Mouse (Mus musculus) kidney, adult 2 months (tissue): ENCODE measurements around the gene Zswim4. TPM values are rescaled to one million over a fixed set of nuclear protein-coding genes. Genes with fewer than 3 reads are reported as not detected.

Experiments used
- DNase-seq: peaks from one replicate; pipeline ENCODE4 v3.0.0; 2021
- H3K27ac ChIP-seq: fragments of 200-500 bp; 2 replicates; pipeline ENCODE4 v1.5.1; 2012; ENCODE audit warnings: low read depth, low read length, control low read depth, inconsistent platforms; ENCODE audit not compliant: insufficient read depth
- H3K27me3 ChIP-seq: fragments of 200-500 bp; replicated peaks from 2 replicates; pipeline ENCODE4 v1.6.1; 2012; ENCODE audit warnings: mild to moderate bottlenecking, moderate library complexity, low read length, inconsistent platforms; ENCODE audit not compliant: control insufficient read depth, insufficient read depth
- H3K36me3 ChIP-seq: fragments of 200-500 bp; 2 replicates; pipeline ENCODE4 v1.6.1; 2012; ENCODE audit warnings: mild to moderate bottlenecking, moderate library complexity, low read length, inconsistent platforms; ENCODE audit not compliant: control insufficient read depth, insufficient read depth
- H3K4me1 ChIP-seq: fragments of 200-500 bp; 2 replicates; pipeline ENCODE4 v1.6.1; 2011; ENCODE audit warnings: low read length; ENCODE audit not compliant: control insufficient read depth, insufficient read depth
- H3K4me3 ChIP-seq: fragments of 200-500 bp; 2 replicates; pipeline ENCODE4 v1.5.1; 2011; ENCODE audit warnings: mild to moderate bottlenecking, low read depth, low read length, control low read depth; ENCODE audit not compliant: insufficient read depth
- CTCF ChIP-seq: fragments of 200-500 bp; conservative IDR thresholded peaks from 2 replicates; pipeline ENCODE4 v1.5.1; 2011; ENCODE audit warnings: low read depth, mild to moderate bottlenecking, control low read depth, low read length, moderate library complexity, mixed read lengths; ENCODE audit not compliant: insufficient read depth, insufficient read length
- POLR2A ChIP-seq: fragments of 200-500 bp; IDR thresholded peaks from one replicate; pipeline ENCODE4 v1.6.1; 2011; ENCODE audit warnings: low read depth, low read length, control low read depth
- WGBS: fragments of 180-500 bp; shearing (Covaris S2); methylation state at CpG from one replicate; pipeline ENCODE4 v1.1.7; 2018; 5-methylcytosine and 5-hydroxymethylcytosine counted together
- polyA plus RNA-seq: library from polyadenylated mRNA; depleted of rRNA; stranded (reverse); fragments of >200 nt; gene quantifications from 2 replicates; pipeline ENCODE4 v1.2.3, GENCODE M21; 2012

The Zswim4 gene
- polyA plus RNA-seq, 1 experiment = 9.2 TPM

DNA sequence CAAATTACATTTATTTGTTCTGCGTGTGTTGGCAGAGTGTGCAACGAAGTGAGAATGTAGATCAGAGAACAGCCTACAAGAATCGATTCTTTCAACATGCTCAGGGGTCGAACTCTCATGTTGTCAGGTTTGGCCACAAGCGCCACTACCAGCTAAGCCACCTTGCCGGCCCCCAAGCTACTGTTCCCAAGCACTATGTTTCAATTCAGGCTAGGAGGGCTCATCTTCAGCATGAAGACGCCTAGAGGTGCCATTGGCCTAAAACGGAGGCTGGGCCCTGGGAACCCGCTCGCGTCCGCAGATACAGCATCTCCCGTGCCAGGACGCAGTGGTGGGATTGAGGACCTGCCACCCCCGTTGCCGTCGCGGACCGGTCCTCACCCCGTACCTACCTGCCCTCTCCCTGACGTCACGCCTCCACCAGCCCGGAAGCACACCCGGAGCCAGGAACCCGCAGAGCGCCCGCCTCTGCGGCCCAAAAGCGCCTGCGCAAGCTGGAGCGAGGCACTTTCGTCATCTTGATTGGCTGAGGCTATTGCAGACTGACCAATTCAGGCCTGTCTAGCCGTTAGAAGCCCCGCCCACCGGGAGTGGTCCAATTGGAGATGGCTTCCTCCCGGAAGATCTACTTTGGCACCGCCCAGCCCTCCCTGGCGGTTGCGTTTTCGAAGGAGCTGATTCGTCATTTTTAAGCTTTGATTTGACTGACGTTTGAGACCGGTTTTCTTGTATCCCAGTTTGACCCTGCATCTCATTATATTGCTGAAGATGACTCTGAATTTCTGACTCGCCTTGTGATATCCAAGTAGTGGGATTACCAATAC, 33.3 kb upstream of the Zswim4 start, which contains the start of gene Ccdc130:
Gene Ccdc130 (minus strand): TSS at position 431 of the 824 bp plus-strand sequence.
- no peaks in the 10 kb centered on the region for H3K36me3 ChIP-seq
- peak within 1 kb of the TSS; percentile 82 for H3K27ac ChIP-seq
- peaks cover 3% of the 10 kb centered on the region; the same call in 1 of the 2 replicates for H3K4me1 ChIP-seq
- peak within 1 kb of the TSS; percentile 100 for H3K4me3 ChIP-seq
- DNase-seq = peak; percentile 100
- under 1% methylated on average over 44 of the region's 44 CpGs for WGBS
- TF ChIP-seq POLR2A (peak; percentile 83), CTCF (no peak)
- H3K27me3 ChIP-seq = no peaks in the 10 kb centered on the region

DNA sequence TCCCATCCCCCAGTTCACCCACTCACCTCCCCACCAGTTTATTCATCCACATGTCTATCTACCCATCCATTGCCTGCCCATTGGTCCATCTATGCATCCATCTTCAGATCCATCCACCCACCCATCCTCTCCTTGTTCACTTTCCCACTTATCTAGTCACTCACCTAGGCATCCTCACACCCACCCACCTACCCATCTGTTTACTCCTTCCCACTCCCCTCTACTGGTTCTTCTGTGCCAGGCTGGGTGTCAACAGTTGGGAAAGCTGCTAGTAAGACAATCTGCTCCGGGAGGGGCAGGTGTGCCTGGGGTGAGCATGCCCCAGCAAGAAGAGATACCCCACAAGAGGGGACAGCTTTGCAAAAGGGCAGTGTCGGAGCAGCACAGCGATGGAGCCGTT, 24.2 kb upstream of the Zswim4 start:
- Histone ChIP-seq H3K4me3 (no peak overlapping the region), H3K27ac (no peak overlapping the region), H3K36me3 (no peaks in the 10 kb centered on the region), H3K27me3 (no peaks in the 10 kb centered on the region), H3K4me1 (peaks cover 3% of the 10 kb centered on the region)
- TF ChIP-seq POLR2A = no peak
- TF ChIP-seq CTCF = no peak
- 95% methylated on average over 4 of the region's 4 CpGs for WGBS
- no peak for DNase-seq

GRCm38 (mm10) chr8:84256822-84257610, 20.2 kb upstream of the Zswim4 start, which contains the start of gene Mri1:
Gene Mri1 (minus strand): TSS chr8:84257326.
- no peak for TF ChIP-seq CTCF
- TF ChIP-seq POLR2A = peak; percentile 50
- WGBS = under 1% methylated on average over 64 of the region's 64 CpGs
- Histone ChIP-seq H3K36me3 (no peaks in the 10 kb centered on the region), H3K27me3 (no peaks in the 10 kb centered on the region), H3K4me1 (peaks cover 6% of the 10 kb centered on the region), H3K27ac (peak within 1 kb of the TSS; percentile 51), H3K4me3 (peak within 1 kb of the TSS; percentile 82)
- peak; percentile 91 for DNase-seq

DNA sequence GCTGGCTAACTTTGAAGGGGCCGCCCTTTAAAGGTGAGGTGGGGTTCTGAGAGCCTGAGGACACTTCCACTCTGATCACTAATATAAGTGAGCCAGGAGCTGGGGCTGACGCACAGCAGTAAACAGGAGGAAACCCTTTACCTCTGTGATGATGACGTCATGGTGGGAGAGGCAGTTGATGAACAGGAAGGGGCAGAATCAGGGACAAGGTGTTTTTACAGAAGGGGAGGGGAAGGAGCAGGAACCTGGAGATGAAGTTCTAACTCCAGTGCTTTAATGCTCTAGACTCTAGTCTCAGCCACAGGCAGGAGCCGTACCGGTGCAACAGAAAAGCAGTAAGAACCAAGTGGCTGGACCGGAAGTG, 19.6 kb upstream of the Zswim4 start:
- DNase-seq = peak; percentile 46
- H3K27me3 ChIP-seq = no peaks in the 10 kb centered on the region
- H3K4me1 ChIP-seq = peaks cover 6% of the 10 kb centered on the region
- no peaks in the 10 kb centered on the region for H3K36me3 ChIP-seq
- peak overlapping the region; percentile 82 for H3K4me3 ChIP-seq
- peak overlapping the region; percentile 51; the same call in 1 of the 2 replicates for H3K27ac ChIP-seq
- no peak for TF ChIP-seq CTCF
- TF ChIP-seq POLR2A = no peak
- 11% methylated on average over 6 of the region's 6 CpGs for WGBS

GRCm38 (mm10) chr8:84255858-84256257, 19.0 kb upstream of the Zswim4 start:
- Histone ChIP-seq H3K36me3 (no peaks in the 10 kb centered on the region), H3K4me3 (peak overlapping the region; percentile 82), H3K27me3 (no peaks in the 10 kb centered on the region), H3K4me1 (peaks cover 6% of the 10 kb centered on the region), H3K27ac (no peak overlapping the region)
- WGBS = 88% methylated on average over 3 of the region's 3 CpGs
- TF ChIP-seq CTCF = no peak
- no peak for TF ChIP-seq POLR2A
- no peak for DNase-seq

DNA sequence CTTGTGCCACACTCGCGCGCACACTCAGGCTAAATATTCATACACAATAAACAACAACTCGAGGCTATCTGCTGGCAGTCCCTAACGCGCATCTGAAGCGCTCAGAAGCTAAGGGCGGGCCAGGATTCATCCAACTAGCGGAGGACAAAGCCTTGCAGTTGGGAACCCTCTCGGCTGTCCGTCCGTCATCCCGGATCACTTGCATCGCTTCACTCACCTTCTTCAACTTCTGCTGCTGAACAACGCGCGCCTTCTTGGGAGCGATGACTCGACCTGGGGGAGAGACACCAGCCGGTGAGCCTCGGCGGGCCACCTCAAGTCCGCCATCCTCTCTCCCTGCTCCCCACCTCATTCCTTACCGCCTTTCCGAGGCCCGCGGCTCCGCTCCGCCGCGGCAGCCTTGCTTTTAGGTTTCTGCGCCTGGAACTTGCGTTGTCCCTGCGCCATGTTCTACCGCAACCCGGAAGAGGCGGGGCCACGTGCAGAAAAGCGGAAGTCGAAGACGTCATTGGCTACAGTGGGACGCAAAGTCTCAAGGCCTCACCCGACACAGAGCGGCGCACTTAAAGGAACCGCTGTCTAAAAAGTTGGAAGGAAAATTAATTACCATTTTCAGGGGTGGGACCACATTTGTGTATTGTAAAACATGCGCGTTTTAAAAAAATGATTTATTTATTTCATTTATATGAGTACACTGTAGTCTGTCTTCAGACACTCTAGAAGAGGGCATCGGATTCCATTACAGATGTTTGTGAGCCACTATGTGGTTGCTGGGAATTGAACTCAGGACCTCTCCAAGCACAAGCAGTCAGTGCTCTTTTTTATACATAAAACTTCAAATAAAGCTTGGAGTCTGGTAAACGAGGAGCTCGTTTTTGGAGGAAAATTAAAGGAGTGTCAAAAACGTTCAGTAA, 12.7 kb upstream of the Zswim4 start, which contains the start of gene D8Ertd738e:
Gene D8Ertd738e (minus strand): TSS at position 463 of the 914 bp plus-strand sequence.
- H3K4me1 ChIP-seq = peaks cover 2% of the 10 kb centered on the region; the same call in 1 of the 2 replicates
- H3K36me3 ChIP-seq = no peaks in the 10 kb centered on the region
- no peaks in the 10 kb centered on the region for H3K27me3 ChIP-seq
- peak; percentile 95 for DNase-seq
- peak within 1 kb of the TSS; percentile 94 for H3K4me3 ChIP-seq
- 3% methylated on average over 52 of the region's 52 CpGs for WGBS
- peak within 1 kb of the TSS; percentile 41; the same call in 1 of the 2 replicates for H3K27ac ChIP-seq
- peak; percentile 92 for TF ChIP-seq POLR2A
- TF ChIP-seq CTCF = no peak
